Mouse (Mus musculus): ENCODE results near the gene Ttc13. TPM values are rescaled to one million over a fixed set of nuclear protein-coding genes. Genes with fewer than 3 reads are reported as not detected.

Ttc13 gene
- 27.5 and 28.2 TPM in 2 replicates for polyA plus RNA-seq (2015; fragmentation: Nextera tagmentation; extraction: Ambion mirVana)

DNA sequence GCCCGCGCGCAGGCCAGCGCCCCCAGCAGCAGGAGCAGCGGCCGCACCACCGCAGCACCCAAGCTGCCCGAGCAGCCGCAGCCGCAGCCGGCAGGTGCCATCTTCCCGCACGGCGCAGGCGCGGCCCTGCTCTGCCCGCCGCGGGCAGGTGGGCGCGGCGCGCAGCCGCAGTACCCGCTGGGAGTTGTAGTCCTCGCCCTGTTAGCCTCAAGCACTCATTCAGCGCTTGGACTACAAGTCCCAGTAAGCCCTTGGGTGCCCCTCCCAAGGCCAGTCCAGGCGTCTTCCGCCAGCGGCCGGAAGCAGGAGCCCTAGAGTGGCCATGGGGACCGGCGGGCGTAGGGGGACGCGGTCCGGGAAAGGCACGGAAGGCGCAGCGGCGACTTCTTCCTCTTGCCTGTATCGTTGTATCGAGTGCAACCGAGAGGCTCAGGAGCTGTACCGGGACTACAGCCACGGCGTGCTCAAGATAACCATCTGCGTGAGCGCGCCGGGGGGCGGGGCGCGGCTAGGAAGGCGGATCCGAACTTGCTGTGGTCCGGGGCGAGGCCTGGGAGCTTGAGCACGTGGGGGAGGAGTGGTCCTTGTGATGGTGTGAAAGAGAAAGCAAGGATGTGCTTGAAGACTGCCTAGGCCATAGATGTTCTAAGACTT is at the start of gene Ttc13, which contains the start of gene Arv1:
Gene Ttc13 (minus strand): TSS at position 122 of the 654 bp plus-strand sequence.
Gene Arv1 (plus strand): TSS at position 278 of the 654 bp plus-strand sequence.
- H3K4me1 ChIP-seq (ENCODE audit: control insufficient read depth, insufficient read depth, low read length), result peaks cover 21% of the 10 kb centered on the region
- peak within 1 kb of the TSS; percentile 95 for H3K4me2 ChIP-seq (ENCODE audit: low read depth, low read length)
- peak; percentile 100 for ATAC-seq (replicated peaks; ENCODE audit: extremely low read depth, insufficient read depth, low FRiP score)
- peak within 1 kb of the TSS; percentile 93 for H3K4me3 ChIP-seq (ENCODE audit: low read length)
- H3K9me3 ChIP-seq (replicated peaks; ENCODE audit: control insufficient read depth, low read length), result no peaks in the 10 kb centered on the region
- peaks cover 4% of the 10 kb centered on the region; the same call in 1 of the 2 replicates for H3K36me3 ChIP-seq (ENCODE audit: control insufficient read depth, insufficient read depth)
- no peaks in the 10 kb centered on the region for H3K27me3 ChIP-seq (ENCODE audit: control insufficient read depth, insufficient read depth, low read length)
- peak within 1 kb of the TSS; percentile 73 for H3K27ac ChIP-seq (ENCODE audit: low read length)
- 1% methylated on average over 57 of the region's 59 CpGs for WGBS
- H3K9ac ChIP-seq (ENCODE audit: low read length), result peak within 1 kb of the TSS; percentile 94

DNA sequence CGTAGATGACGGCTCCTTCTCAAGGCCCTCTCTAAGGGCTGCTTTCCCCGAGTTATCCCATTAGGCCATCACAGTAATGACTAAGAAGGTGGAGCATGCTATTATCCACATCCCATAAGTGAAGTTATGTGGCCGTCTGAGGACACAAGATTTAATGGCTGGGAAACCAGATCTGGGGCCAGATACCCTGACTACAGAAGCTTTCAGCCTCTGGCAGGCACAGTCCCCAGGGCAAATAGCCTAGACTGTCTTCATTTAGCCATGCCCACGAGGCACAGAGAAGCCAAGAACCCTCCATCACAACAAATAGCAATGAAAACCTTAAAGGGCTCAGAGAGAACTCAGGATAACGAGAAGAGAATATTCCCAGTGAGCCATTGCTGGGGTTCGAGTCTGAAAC is 41.3 kb upstream of the Ttc13 start:
- Histone ChIP-seq H3K27ac (ENCODE audit: low read length) (no peak overlapping the region), H3K4me1 (ENCODE audit: control insufficient read depth, insufficient read depth, low read length) (no peaks in the 10 kb centered on the region), H3K9ac (ENCODE audit: low read length) (no peak overlapping the region), H3K4me2 (ENCODE audit: low read depth, low read length) (no peak overlapping the region), H3K4me3 (ENCODE audit: low read length) (no peak overlapping the region), H3K27me3 (ENCODE audit: control insufficient read depth, insufficient read depth, low read length) (no peaks in the 10 kb centered on the region), H3K36me3 (ENCODE audit: control insufficient read depth, insufficient read depth) (no peaks in the 10 kb centered on the region), H3K9me3 (replicated peaks; ENCODE audit: control insufficient read depth, low read length) (0 out of 2 replicates have a peak, but pooled peaks cover 4% of the 10 kb centered on the region)
- WGBS, result 65% methylated on average over 7 of the region's 7 CpGs
- no peak for ATAC-seq (replicated peaks; ENCODE audit: extremely low read depth, insufficient read depth, low FRiP score)

GRCm38 (mm10) chr8:124758544-124758943 is 36.8 kb upstream of the Ttc13 start:
- WGBS, result 51% methylated on average over 3 of the region's 3 CpGs

GRCm38 (mm10) chr8:124756601-124757000 is 34.8 kb upstream of the Ttc13 start:
- Histone ChIP-seq H3K4me2 (ENCODE audit: low read depth, low read length) (no peak overlapping the region), H3K27ac (ENCODE audit: low read length) (no peak overlapping the region), H3K27me3 (ENCODE audit: control insufficient read depth, insufficient read depth, low read length) (peaks cover 15% of the 10 kb centered on the region), H3K9ac (ENCODE audit: low read length) (no peak overlapping the region), H3K9me3 (replicated peaks; ENCODE audit: control insufficient read depth, low read length) (0 out of 2 replicates have a peak, but pooled peaks cover 4% of the 10 kb centered on the region), H3K4me1 (ENCODE audit: control insufficient read depth, insufficient read depth, low read length) (peaks cover 8% of the 10 kb centered on the region; the same call in 1 of the 2 replicates), H3K4me3 (ENCODE audit: low read length) (no peak overlapping the region), H3K36me3 (ENCODE audit: control insufficient read depth, insufficient read depth) (no peaks in the 10 kb centered on the region)
- 64% methylated on average over 5 of the region's 5 CpGs for WGBS
- no peak for ATAC-seq (replicated peaks; ENCODE audit: extremely low read depth, insufficient read depth, low FRiP score)

More at GRCm38 (mm10) chr8:124758544-124758943, 36.8 kb upstream of the Ttc13 start:
- Histone ChIP-seq H3K4me2 (ENCODE audit: low read depth, low read length) (no peak overlapping the region), H3K27ac (ENCODE audit: low read length) (no peak overlapping the region), H3K9me3 (replicated peaks; ENCODE audit: control insufficient read depth, low read length) (0 out of 2 replicates have a peak, but pooled peaks cover 4% of the 10 kb centered on the region), H3K9ac (ENCODE audit: low read length) (no peak overlapping the region), H3K4me3 (ENCODE audit: low read length) (no peak overlapping the region), H3K36me3 (ENCODE audit: control insufficient read depth, insufficient read depth) (no peaks in the 10 kb centered on the region), H3K27me3 (ENCODE audit: control insufficient read depth, insufficient read depth, low read length) (no peaks in the 10 kb centered on the region), H3K4me1 (ENCODE audit: control insufficient read depth, insufficient read depth, low read length) (peaks cover 3% of the 10 kb centered on the region; the same call in 1 of the 2 replicates)
- no peak for ATAC-seq (replicated peaks; ENCODE audit: extremely low read depth, insufficient read depth, low FRiP score)

- 44% methylated on average over 2 of the region's 2 CpGs for WGBS
- no peak for ATAC-seq (replicated peaks; ENCODE audit: extremely low read depth, insufficient read depth, low FRiP score)
- Histone ChIP-seq H3K9ac (ENCODE audit: low read length) (no peak overlapping the region), H3K4me3 (ENCODE audit: low read length) (no peak overlapping the region), H3K27me3 (ENCODE audit: control insufficient read depth, insufficient read depth, low read length) (peaks cover 19% of the 10 kb centered on the region), H3K36me3 (ENCODE audit: control insufficient read depth, insufficient read depth) (no peaks in the 10 kb centered on the region), H3K4me2 (ENCODE audit: low read depth, low read length) (no peak overlapping the region), H3K9me3 (replicated peaks; ENCODE audit: control insufficient read depth, low read length) (0 out of 2 replicates have a peak, but pooled peaks cover 4% of the 10 kb centered on the region), H3K27ac (ENCODE audit: low read length) (no peak overlapping the region), H3K4me1 (ENCODE audit: control insufficient read depth, insufficient read depth, low read length) (peaks cover 8% of the 10 kb centered on the region; the same call in 1 of the 2 replicates)
These were observed 34.4 kb upstream of the Ttc13 start for GRCm38 (mm10) chr8:124756153-124756552.

- ATAC-seq (replicated peaks; ENCODE audit: extremely low read depth, insufficient read depth, low FRiP score), result no peak
- H3K4me2 ChIP-seq (ENCODE audit: low read depth, low read length), result no peak overlapping the region
- WGBS, result 74% methylated on average over 8 of the region's 8 CpGs
These were observed 33.7 kb upstream of the Ttc13 start for GRCm38 (mm10) chr8:124755481-124755880.

DNA sequence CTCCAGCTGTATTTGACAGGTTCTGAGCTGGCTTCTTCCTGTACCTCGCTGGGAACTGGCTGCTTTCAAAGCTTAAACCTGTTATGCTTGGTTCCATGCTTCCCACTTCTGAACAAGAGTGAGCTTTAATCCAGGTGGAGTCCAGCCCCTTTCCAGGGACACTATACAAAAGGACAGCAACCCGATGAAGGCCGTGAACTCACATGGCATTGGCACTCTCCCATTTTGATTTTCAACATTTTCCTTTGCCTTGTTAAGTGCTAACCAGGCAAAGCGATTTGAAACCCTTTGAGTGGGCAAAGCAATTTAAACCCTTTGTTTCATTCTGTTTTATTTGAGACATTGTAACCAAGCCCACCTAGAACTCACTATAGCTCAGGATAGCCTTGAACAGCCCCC is 33.0 kb upstream of the Ttc13 start:
- peaks cover 12% of the 10 kb centered on the region for H3K4me1 ChIP-seq (ENCODE audit: control insufficient read depth, insufficient read depth, low read length)
- no peak for ATAC-seq (replicated peaks; ENCODE audit: extremely low read depth, insufficient read depth, low FRiP score)
- no peaks in the 10 kb centered on the region for H3K36me3 ChIP-seq (ENCODE audit: control insufficient read depth, insufficient read depth)
- no peak overlapping the region for H3K27ac ChIP-seq (ENCODE audit: low read length)
- no peak overlapping the region for H3K4me2 ChIP-seq (ENCODE audit: low read depth, low read length)
- no peak overlapping the region for H3K4me3 ChIP-seq (ENCODE audit: low read length)
- no peak overlapping the region for H3K9ac ChIP-seq (ENCODE audit: low read length)
- H3K27me3 ChIP-seq (ENCODE audit: control insufficient read depth, insufficient read depth, low read length), result peaks cover 32% of the 10 kb centered on the region
- 41% methylated on average over 4 of the region's 4 CpGs for WGBS
- H3K9me3 ChIP-seq (replicated peaks; ENCODE audit: control insufficient read depth, low read length), result 0 out of 2 replicates have a peak, but pooled peaks cover under 1% of the 10 kb centered on the region

More at GRCm38 (mm10) chr8:124755481-124755880, 33.7 kb upstream of the Ttc13 start:
- no peak overlapping the region for H3K27ac ChIP-seq (ENCODE audit: low read length)
- H3K36me3 ChIP-seq (ENCODE audit: control insufficient read depth, insufficient read depth), result no peaks in the 10 kb centered on the region
- no peak overlapping the region for H3K4me3 ChIP-seq (ENCODE audit: low read length)
- H3K9me3 ChIP-seq (replicated peaks; ENCODE audit: control insufficient read depth, low read length), result 0 out of 2 replicates have a peak, but pooled peaks cover 4% of the 10 kb centered on the region
- peaks cover 26% of the 10 kb centered on the region for H3K27me3 ChIP-seq (ENCODE audit: control insufficient read depth, insufficient read depth, low read length)
- peaks cover 12% of the 10 kb centered on the region for H3K4me1 ChIP-seq (ENCODE audit: control insufficient read depth, insufficient read depth, low read length)
- no peak overlapping the region for H3K9ac ChIP-seq (ENCODE audit: low read length)

GRCm38 (mm10) chr8:124754101-124754791 is 32.5 kb upstream of the Ttc13 start:
- Histone ChIP-seq H3K4me1 (ENCODE audit: control insufficient read depth, insufficient read depth, low read length) (peaks cover 12% of the 10 kb centered on the region), H3K4me3 (ENCODE audit: low read length) (no peak overlapping the region), H3K27ac (ENCODE audit: low read length) (no peak overlapping the region), H3K27me3 (ENCODE audit: control insufficient read depth, insufficient read depth, low read length) (peaks cover 36% of the 10 kb centered on the region), H3K36me3 (ENCODE audit: control insufficient read depth, insufficient read depth) (no peaks in the 10 kb centered on the region), H3K9me3 (replicated peaks; ENCODE audit: control insufficient read depth, low read length) (no peaks in the 10 kb centered on the region), H3K9ac (ENCODE audit: low read length) (no peak overlapping the region), H3K4me2 (ENCODE audit: low read depth, low read length) (no peak overlapping the region)
- 30% methylated on average over 11 of the region's 11 CpGs for WGBS
- no peak for ATAC-seq (replicated peaks; ENCODE audit: extremely low read depth, insufficient read depth, low FRiP score)

Measured in heart, embryonic 16.5 days (tissue).